Mouse (Mus musculus) liver, embryonic 15.5 days (tissue): ENCODE results near the gene Elovl6. TPM values are rescaled to one million over a fixed set of nuclear protein-coding genes. Genes with fewer than 3 reads are reported as not detected.
A peak's percentile ranks its signal among the peaks of the same experiment; 100 is the strongest.

ENCODE experiments used
- ATAC-seq: fragments of 200-750 bp; cut with Nextera tagmentation; 2 replicates; pipeline ENCODE4 v1.8.0; 2017; ENCODE audit warnings: moderate number of reproducible peaks, mild to moderate bottlenecking, moderate library complexity; ENCODE audit not compliant: insufficient read depth
- H3K27ac ChIP-seq: fragments of 300-500 bp; sonication (generic); replicated peaks from 2 replicates; pipeline ENCODE4 v1.5.1; 2015; ENCODE audit warnings: mild to moderate bottlenecking, inconsistent platforms
- H3K27me3 ChIP-seq: fragments of 300-500 bp; sonication (generic); 2 replicates; pipeline ENCODE4 v1.6.1; 2015; ENCODE audit warnings: mild to moderate bottlenecking, inconsistent platforms
- H3K36me3 ChIP-seq: fragments of 300-500 bp; sonication (generic); replicated peaks from 2 replicates; pipeline ENCODE4 v1.6.1; 2015; ENCODE audit warnings: moderate library complexity, mild to moderate bottlenecking, inconsistent platforms
- H3K4me1 ChIP-seq: fragments of 300-500 bp; sonication (generic); replicated peaks from 2 replicates; pipeline ENCODE4 v1.6.1; 2015; ENCODE audit warnings: inconsistent platforms
- H3K4me2 ChIP-seq: fragments of 300-500 bp; sonication (generic); 2 replicates; pipeline ENCODE4 v1.6.1; 2015; ENCODE audit warnings: moderate library complexity, mild to moderate bottlenecking, inconsistent platforms
- H3K4me3 ChIP-seq: fragments of 300-500 bp; sonication (generic); replicated peaks from 2 replicates; pipeline ENCODE4 v1.5.1; 2015; ENCODE audit warnings: mild to moderate bottlenecking, inconsistent platforms
- H3K9ac ChIP-seq: fragments of 300-500 bp; sonication (generic); 2 replicates; pipeline ENCODE4 v1.6.1; 2015; ENCODE audit warnings: moderate library complexity, mild to moderate bottlenecking, inconsistent platforms
- H3K9me3 ChIP-seq: fragments of 300-500 bp; sonication (generic); replicated peaks from 2 replicates; pipeline ENCODE4 v1.6.1; 2016; ENCODE audit warnings: inconsistent platforms
- WGBS: fragments of 180-500 bp; shearing (Covaris S2); methylation state at CpG from one replicate; pipeline ENCODE4 v1.1.7; 2015; ENCODE audit warnings: mixed read lengths; ENCODE audit not compliant: insufficient replicate concordance; 5-methylcytosine and 5-hydroxymethylcytosine counted together
- polyA plus RNA-seq: library from polyadenylated mRNA; unstranded; fragments of >200 nt; fragmentation: Nextera tagmentation; extraction: Ambion mirVana; gene quantifications from 2 replicates; pipeline ENCODE4 v1.2.1, GENCODE M21; 2015

Gene Elovl6
- polyA plus RNA-seq, 1 experiment from 2014 or later = 10.3 TPM

DNA sequence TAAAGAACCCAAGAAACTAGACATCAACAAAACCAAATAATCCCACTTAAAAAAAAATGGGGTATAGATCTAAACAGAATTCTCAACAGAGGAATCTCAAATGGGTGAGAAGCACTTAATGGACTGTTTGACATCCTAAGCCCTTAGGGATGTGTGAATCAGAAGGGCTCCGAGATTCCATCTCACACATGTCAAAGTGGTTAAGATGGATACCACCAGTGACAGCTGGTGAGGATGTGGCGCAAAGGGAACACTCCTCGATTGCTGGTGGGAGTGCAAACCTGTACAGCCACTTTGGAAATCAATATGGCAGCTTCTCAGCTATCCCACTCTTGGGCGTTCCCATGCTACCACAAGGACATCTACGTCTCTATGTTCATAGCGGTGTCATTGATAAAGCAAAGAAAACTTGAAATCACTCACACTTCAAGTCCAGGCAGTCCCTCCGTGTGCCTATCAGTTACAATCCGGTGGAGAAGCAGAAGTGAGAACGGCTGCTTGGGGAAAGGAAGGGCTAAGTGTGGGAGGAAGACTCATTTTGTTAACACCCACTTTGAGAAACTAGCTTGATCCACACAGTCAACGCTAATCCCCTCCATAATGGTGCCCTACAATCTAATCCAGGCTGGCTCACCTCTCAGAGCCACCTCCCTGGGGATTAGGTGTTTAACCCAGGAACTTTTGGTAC lies 8.6 kb upstream of the Elovl6 start:
- H3K9ac ChIP-seq = no peak overlapping the region
- ATAC-seq = no peak
- no peaks in the 10 kb centered on the region for H3K27me3 ChIP-seq
- H3K4me2 ChIP-seq = no peak overlapping the region
- no peaks in the 10 kb centered on the region for H3K4me1 ChIP-seq
- no peaks in the 10 kb centered on the region for H3K9me3 ChIP-seq
- no peaks in the 10 kb centered on the region for H3K36me3 ChIP-seq
- no peak overlapping the region for H3K4me3 ChIP-seq
- no peak overlapping the region for H3K27ac ChIP-seq
- 53% methylated on average over 10 of the region's 10 CpGs for WGBS

DNA sequence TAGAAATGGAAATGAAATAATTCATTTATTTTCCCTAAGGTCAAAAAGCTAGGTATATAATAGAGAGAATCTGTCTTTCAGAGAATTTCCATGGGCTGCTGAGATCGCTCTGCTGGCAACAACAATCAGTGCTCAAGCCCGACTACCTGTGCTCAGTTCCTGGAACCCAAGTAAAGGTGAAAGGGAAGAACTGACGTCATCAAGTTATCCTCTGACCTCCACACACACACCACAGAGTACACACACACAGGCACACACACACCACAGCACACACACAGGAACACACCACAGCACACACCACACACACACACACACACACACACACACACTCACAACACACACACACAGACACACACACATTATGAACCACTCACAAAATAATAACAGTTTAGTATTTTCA lies 5.1 kb upstream of the Elovl6 start:
- H3K9me3 ChIP-seq = no peaks in the 10 kb centered on the region
- H3K27me3 ChIP-seq = no peaks in the 10 kb centered on the region
- H3K27ac ChIP-seq = no peak overlapping the region
- WGBS = 76% methylated on average over 3 of the region's 3 CpGs
- no peak for ATAC-seq
- H3K9ac ChIP-seq = no peak overlapping the region
- H3K4me2 ChIP-seq = no peak overlapping the region
- no peak overlapping the region for H3K4me3 ChIP-seq
- H3K36me3 ChIP-seq = no peaks in the 10 kb centered on the region
- peaks cover 4% of the 10 kb centered on the region; the same call in 1 of the 2 replicates for H3K4me1 ChIP-seq

DNA sequence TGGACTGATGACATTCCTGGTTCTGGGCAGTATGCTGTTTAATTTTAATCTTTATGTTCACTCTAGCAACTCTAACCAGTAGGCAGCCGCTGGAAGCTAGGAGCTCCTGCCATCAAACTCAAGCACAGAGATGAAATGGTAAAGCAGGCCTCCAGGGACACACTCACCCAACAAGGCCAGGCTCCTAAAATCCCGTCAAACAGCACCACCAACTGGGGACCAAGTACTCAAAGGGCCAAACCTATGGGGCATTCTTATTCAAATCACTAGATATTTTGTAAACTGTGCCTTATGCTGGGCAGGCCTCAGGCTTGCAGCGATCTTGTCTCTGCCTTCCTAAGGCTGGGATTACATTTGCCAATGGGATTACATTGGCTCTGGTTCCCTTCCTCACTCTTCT lies 2.8 kb upstream of the Elovl6 start:
- no peak for ATAC-seq
- H3K9ac ChIP-seq = no peak overlapping the region
- H3K27ac ChIP-seq = no peak overlapping the region
- no peaks in the 10 kb centered on the region for H3K27me3 ChIP-seq
- H3K36me3 ChIP-seq = no peaks in the 10 kb centered on the region
- WGBS = 65% methylated on average over 3 of the region's 3 CpGs
- no peak overlapping the region for H3K4me3 ChIP-seq
- no peak overlapping the region for H3K4me2 ChIP-seq
- H3K9me3 ChIP-seq = no peaks in the 10 kb centered on the region
- H3K4me1 ChIP-seq = peaks cover 20% of the 10 kb centered on the region

DNA sequence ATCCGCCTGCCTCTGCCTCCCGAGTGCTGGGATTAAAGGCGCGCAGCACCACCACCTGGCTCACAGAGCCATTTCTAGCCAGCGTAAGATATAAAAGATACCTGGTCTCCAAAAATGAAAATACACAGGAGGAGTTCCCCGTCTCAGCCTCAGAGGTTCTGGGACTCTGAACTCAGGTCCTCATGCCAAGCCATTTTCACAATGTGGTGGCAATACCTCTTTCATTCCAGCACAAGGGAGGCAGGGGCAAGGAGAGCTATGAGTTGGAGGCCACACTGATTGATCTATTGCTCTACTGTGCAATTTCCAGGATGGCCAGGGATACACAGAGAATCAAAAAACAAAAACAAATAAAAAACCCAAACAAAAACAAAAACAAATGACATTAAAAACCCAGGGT lies 1.7 kb upstream of the Elovl6 start:
- no peaks in the 10 kb centered on the region for H3K9me3 ChIP-seq
- no peak overlapping the region for H3K9ac ChIP-seq
- no peak overlapping the region for H3K4me3 ChIP-seq
- H3K4me2 ChIP-seq = no peak overlapping the region
- no peak for ATAC-seq
- no peaks in the 10 kb centered on the region for H3K36me3 ChIP-seq
- H3K27me3 ChIP-seq = no peaks in the 10 kb centered on the region
- H3K4me1 ChIP-seq = peaks cover 32% of the 10 kb centered on the region
- H3K27ac ChIP-seq = no peak overlapping the region
- 80% methylated on average over 6 of the region's 6 CpGs for whole genome bisulfite sequencing

DNA sequence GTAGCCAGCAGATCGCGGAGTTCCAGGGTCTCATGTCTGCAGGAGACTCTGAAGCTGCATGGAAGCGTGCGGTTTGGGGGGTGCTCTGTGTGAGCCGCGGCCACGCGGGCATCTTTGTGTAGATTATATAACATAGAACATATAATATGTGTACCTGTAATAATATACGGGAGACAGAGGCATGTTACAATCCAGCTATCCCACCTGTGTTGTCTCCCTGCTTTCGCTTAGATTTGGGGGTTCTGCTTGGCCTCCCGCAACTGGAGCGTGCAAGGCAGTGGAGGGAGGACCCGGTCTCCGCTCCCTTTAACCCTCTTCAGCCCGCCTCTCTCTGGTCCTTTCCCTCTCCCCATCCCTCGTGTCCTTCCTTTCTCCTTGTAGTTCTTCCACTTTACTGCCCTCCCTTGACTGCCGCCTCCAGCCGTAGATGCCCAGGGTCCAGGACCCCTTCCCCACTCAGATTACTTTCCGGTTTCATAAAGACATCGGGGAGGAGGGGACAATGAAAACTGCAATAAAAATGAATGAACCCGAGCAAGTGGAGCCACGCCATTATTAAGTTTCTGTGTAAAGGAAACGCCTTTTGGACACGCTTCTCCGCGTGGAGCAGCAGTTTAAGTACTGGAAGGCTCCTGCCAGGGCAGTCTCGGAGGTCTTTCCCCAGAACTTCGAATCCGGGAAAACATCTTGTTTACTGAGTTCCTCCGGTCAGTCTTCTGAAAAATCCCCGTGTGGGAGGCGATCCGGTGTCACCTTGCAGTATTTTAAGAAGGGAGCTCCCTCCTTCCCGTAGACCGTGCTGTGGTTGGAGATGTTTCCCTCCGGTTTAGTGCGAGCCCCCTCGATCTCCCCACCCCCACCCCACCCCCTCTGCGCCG lies 949 bp downstream of the Elovl6 start:
- under 1% methylated on average over 40 of the region's 40 CpGs for WGBS
- Histone ChIP-seq H3K4me2 (peak overlapping the region; percentile 90), H3K27me3 (no peaks in the 10 kb centered on the region), H3K9me3 (no peaks in the 10 kb centered on the region), H3K27ac (peak overlapping the region; percentile 82), H3K4me3 (peak overlapping the region; percentile 78), H3K36me3 (no peaks in the 10 kb centered on the region), H3K9ac (peak overlapping the region; percentile 82), H3K4me1 (peaks cover 49% of the 10 kb centered on the region)
- no peak for ATAC-seq

DNA sequence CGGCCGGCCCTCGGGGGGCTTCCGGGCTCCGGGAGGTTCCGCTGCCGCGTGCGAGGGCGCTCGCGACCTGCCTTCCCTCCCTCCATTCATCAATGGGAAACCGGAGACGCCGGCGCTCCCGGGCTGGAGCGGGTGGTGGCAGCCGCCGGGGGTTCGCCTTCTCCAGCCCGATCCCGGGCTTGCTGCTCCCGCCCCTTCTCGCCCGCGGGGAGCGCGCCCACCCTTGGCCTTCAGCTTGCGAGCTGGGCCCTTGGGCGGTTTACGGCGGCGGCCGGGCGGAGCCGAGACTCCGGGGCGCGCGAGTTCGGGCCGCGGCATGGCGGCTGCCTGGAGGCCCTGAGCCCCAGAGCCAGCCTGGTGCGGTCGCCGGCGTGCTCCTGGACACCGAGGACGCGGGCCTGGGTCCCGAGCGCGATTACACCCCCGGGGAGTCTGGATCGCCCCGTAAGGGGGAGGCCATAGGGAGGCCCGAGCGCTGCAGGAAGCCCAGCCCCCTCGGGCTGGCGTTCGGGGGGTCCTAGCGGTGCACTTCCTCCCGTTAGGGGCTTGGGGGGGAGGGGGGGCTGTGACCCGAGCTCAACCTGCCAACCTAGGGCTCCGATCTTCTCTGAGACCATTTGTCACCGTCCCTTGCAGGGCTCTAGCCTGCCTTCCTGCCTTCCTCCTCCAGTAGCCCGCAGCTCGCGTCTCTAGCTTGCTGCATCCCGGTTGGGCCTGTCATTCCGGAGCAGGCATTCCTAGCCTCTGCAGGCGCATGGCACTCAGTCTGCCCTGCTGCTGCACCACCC lies 1.8 kb downstream of the Elovl6 start:
- H3K27me3 ChIP-seq = no peaks in the 10 kb centered on the region
- H3K4me1 ChIP-seq = peaks cover 51% of the 10 kb centered on the region
- peak overlapping the region; percentile 78 for H3K4me3 ChIP-seq
- H3K36me3 ChIP-seq = no peaks in the 10 kb centered on the region
- ATAC-seq = peak; percentile 50
- H3K4me2 ChIP-seq = peak overlapping the region; percentile 90
- no peaks in the 10 kb centered on the region for H3K9me3 ChIP-seq
- under 1% methylated on average over 74 of the region's 74 CpGs for WGBS
- H3K9ac ChIP-seq = peak overlapping the region; percentile 82
- H3K27ac ChIP-seq = peak overlapping the region; percentile 82

DNA sequence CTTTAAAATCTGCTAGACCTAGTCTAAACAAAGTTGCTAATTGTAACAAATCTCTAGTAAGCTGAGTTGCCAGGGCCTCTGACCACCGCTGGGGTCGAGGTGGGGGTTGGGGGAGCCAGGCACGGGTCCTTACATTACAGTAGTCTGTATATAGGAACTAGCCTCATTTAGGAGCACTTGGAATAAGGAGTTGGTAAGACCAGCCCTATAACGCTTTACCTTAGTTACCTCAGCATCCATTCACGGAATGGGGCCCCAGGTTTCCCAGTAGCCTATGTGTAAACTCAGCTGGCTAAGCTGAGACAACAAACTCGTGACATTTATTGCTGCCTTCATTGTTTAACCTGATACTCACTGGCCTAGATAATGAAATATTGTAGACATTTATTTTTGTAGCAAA lies 3.3 kb downstream of the Elovl6 start:
- Histone ChIP-seq H3K4me3 (peak overlapping the region; percentile 39; the same call in 1 of the 2 replicates), H3K36me3 (no peaks in the 10 kb centered on the region), H3K4me1 (peaks cover 51% of the 10 kb centered on the region), H3K9me3 (no peaks in the 10 kb centered on the region), H3K27ac (peak overlapping the region; percentile 82), H3K9ac (no peak overlapping the region), H3K4me2 (peak overlapping the region; percentile 90), H3K27me3 (no peaks in the 10 kb centered on the region)
- ATAC-seq = no peak
- 50% methylated on average over 6 of the region's 6 CpGs for WGBS

DNA sequence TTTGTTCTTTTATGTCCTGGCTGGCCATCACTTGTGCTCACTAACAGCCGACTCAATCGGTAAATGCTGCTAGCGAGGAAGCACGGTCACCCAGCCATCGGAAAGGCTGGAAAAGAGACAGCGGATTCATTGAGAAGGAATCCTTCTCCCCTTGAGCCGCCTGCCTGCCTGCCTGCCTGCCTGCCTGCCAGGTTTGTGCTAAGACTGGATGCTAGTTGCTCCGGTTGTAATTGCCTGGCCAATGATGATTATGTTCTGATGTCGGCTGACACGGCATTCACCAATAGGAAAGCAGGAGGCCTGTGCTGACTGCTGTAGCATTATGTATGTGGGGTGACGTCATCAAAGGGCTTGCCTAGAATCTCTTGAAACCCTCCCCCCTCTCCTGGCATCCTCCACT lies 4.0 kb downstream of the Elovl6 start:
- WGBS = 3% methylated on average over 11 of the region's 11 CpGs
- H3K9me3 ChIP-seq = no peaks in the 10 kb centered on the region

DNA sequence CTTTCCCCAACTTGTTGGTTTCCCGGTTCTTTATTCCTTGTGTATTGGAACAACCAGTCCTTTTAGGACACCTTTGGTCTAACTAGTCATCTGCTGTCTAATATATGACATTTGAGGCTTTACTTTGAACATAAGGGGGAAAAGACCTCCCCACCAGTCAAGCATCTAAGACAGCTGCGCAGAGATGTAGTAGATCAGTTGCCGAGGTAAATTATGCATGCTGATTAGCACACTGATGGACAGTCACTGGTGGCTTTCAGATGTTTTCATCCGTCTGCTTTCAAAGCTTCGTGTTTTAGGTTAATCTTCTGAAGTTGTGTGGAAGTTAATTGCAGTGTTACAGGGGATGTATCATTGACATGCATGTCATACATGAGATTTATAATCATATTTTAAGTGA lies 5.8 kb downstream of the Elovl6 start:
- no peak for ATAC-seq
- no peak overlapping the region for H3K9ac ChIP-seq
- no peak overlapping the region for H3K4me2 ChIP-seq
- no peak overlapping the region for H3K4me3 ChIP-seq
- WGBS = 75% methylated on average over 5 of the region's 5 CpGs
- peaks cover 14% of the 10 kb centered on the region; the same call in 1 of the 2 replicates for H3K36me3 ChIP-seq
- no peaks in the 10 kb centered on the region for H3K27me3 ChIP-seq
- H3K9me3 ChIP-seq = no peaks in the 10 kb centered on the region
- no peak overlapping the region for H3K27ac ChIP-seq
- H3K4me1 ChIP-seq = peaks cover 39% of the 10 kb centered on the region

More for the DNA sequence above, 4.0 kb downstream of the Elovl6 start:
- ATAC-seq = peak; percentile 82
- Histone ChIP-seq H3K4me1 (peaks cover 51% of the 10 kb centered on the region), H3K4me3 (peak overlapping the region; percentile 39), H3K27me3 (no peaks in the 10 kb centered on the region), H3K27ac (peak overlapping the region; percentile 82), H3K36me3 (no peaks in the 10 kb centered on the region), H3K9ac (peak overlapping the region; percentile 48; the same call in 1 of the 2 replicates), H3K4me2 (peak overlapping the region; percentile 90)

DNA sequence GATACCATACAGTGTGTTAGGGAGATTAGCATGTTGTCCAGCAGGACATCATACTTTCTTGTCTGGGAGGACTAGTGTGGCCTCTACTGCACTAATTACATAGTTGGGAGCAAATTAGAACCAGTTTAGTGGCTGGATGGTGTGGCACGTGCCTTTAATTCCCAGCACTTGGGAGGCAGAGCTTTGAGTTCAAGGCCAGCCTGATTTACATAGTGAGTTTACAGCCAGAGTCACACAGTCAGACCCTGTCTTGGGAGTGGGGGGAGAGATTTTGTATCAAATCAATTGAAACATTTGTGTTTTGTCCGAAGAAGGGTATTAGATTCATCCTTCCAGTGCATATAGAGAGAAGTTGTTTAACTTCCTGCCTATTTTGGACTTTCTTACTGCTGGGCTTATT lies 8.7 kb downstream of the Elovl6 start:
- no peak overlapping the region for H3K4me2 ChIP-seq
- H3K9me3 ChIP-seq = no peaks in the 10 kb centered on the region
- 69% methylated on average over 2 of the region's 2 CpGs for WGBS
- peaks cover 15% of the 10 kb centered on the region for H3K4me1 ChIP-seq
- H3K4me3 ChIP-seq = no peak overlapping the region
- no peak overlapping the region for H3K9ac ChIP-seq
- H3K36me3 ChIP-seq = peaks cover 30% of the 10 kb centered on the region
- no peaks in the 10 kb centered on the region for H3K27me3 ChIP-seq
- no peak overlapping the region for H3K27ac ChIP-seq
- no peak for ATAC-seq

DNA sequence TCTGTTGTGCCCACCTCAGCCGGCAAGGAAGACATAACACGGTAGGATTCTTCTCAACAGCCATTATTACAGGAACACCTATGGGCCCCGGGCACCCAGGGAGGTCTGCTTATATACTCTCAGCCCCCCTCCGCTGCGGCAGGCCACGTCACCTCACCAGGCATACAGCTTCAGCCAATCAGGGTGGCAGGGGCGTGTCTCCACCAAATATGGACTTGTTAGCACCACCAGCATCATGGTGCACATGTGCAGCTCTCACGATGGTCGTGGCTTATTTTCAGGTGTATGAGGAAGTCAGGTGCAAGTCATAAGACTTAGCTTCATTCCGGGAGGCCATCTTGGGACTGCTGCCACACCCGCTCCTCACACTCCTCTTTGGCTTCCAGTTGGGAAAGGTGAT lies 9.3 kb downstream of the Elovl6 start:
- Histone ChIP-seq H3K36me3 (peaks cover 30% of the 10 kb centered on the region), H3K9ac (no peak overlapping the region), H3K27ac (no peak overlapping the region), H3K4me3 (no peak overlapping the region), H3K9me3 (no peaks in the 10 kb centered on the region), H3K4me1 (peaks cover 9% of the 10 kb centered on the region), H3K27me3 (no peaks in the 10 kb centered on the region), H3K4me2 (no peak overlapping the region)
- no peak for ATAC-seq
- WGBS = 81% methylated on average over 11 of the region's 11 CpGs
